Mouse (Mus musculus) myocyte (in vitro differentiated cells): ENCODE data around the gene Smad6. TPM values are rescaled to one million over a fixed set of nuclear protein-coding genes. Genes with fewer than 3 reads are reported as not detected.

ENCODE experiments used
- H3K27me3 ChIP-seq: one replicate; pipeline ENCODE4 v1.6.1; 2011; ENCODE audit not compliant: control insufficient read depth, insufficient read depth, insufficient read length
- H3K36me3 ChIP-seq: one replicate; pipeline ENCODE4 v1.6.1; 2011; ENCODE audit not compliant: control insufficient read depth, insufficient read depth
- H3K4me2 ChIP-seq: one replicate; pipeline ENCODE4 v1.6.1; 2011; ENCODE audit warnings: low read depth, control low read depth
- H3K4me3 ChIP-seq: one replicate; pipeline ENCODE4 v1.5.1; 2011; ENCODE audit warnings: mild to moderate bottlenecking, control low read depth, moderate library complexity
- H3K79me2 ChIP-seq: one replicate; pipeline ENCODE4 v1.6.1; 2011; ENCODE audit not compliant: control insufficient read depth, insufficient read depth
- H3ac ChIP-seq: one replicate; pipeline ENCODE4 v1.6.1; 2011; ENCODE audit not compliant: control insufficient read depth, insufficient read length
- CEBPB ChIP-seq: IDR thresholded peaks from 2 replicates; pipeline ENCODE4 v1.6.1; 2011; ENCODE audit warnings: mild to moderate bottlenecking, moderate library complexity; ENCODE audit not compliant: poor library complexity, insufficient read depth, severe bottlenecking
- E2F4 ChIP-seq: IDR thresholded peaks from one replicate; pipeline ENCODE4 v1.6.1; 2011; ENCODE audit warnings: mild to moderate bottlenecking, control low read depth, moderate library complexity; ENCODE audit not compliant: insufficient read depth
- MAX ChIP-seq: IDR thresholded peaks from one replicate; pipeline ENCODE4 v1.6.1; 2011; ENCODE audit warnings: low read depth, mild to moderate bottlenecking, control low read depth
- MYOD1 ChIP-seq, 3 experiments: IDR thresholded peaks; one replicate each; pipeline ENCODE4 v1.6.1; 2011; ENCODE audit warnings: control low read depth in 2 of 3, low read depth in 2 of 3, mild to moderate bottlenecking in 2 of 3, moderate library complexity in 1 of 3; ENCODE audit not compliant: insufficient read length in 2 of 3, control insufficient read depth in 1 of 3
- MYOG ChIP-seq, 3 experiments: IDR thresholded peaks; one replicate each; pipeline ENCODE4 v1.6.1; 2011; ENCODE audit warnings: control low read depth in 2 of 3, low read depth in 2 of 3, mild to moderate bottlenecking in 2 of 3; ENCODE audit not compliant: insufficient read length in 2 of 3, control insufficient read depth in 1 of 3, insufficient read depth in 1 of 3
- POLR2A ChIP-seq: IDR thresholded peaks from one replicate; pipeline ENCODE4 v1.6.1; 2011; ENCODE audit warnings: low read depth, mild to moderate bottlenecking, control low read depth, moderate library complexity; ENCODE audit not compliant: insufficient read length
- POLR2AphosphoS2 ChIP-seq: IDR thresholded peaks from one replicate; pipeline ENCODE4 v1.6.1; 2011; ENCODE audit warnings: low read depth, control low read depth; ENCODE audit not compliant: insufficient read length
- REST ChIP-seq: IDR thresholded peaks from one replicate; pipeline ENCODE4 v1.6.1; 2011; ENCODE audit warnings: mild to moderate bottlenecking, control low read depth, moderate library complexity; ENCODE audit not compliant: insufficient read depth, insufficient read length
- SRF ChIP-seq: IDR thresholded peaks from one replicate; pipeline ENCODE4 v1.6.1; 2011; ENCODE audit warnings: low read depth; ENCODE audit not compliant: control insufficient read depth, insufficient read length
- TCF12 ChIP-seq: IDR thresholded peaks from one replicate; pipeline ENCODE4 v1.6.1; 2011; ENCODE audit warnings: mild to moderate bottlenecking, control low read depth; ENCODE audit not compliant: poor library complexity, insufficient read depth, severe bottlenecking
- TCF3 ChIP-seq: IDR thresholded peaks from one replicate; pipeline ENCODE4 v1.6.1; 2011; ENCODE audit warnings: low read depth, control low read depth; ENCODE audit not compliant: insufficient read length
- USF1 ChIP-seq: IDR thresholded peaks from one replicate; pipeline ENCODE4 v1.6.1; 2011; ENCODE audit warnings: low read depth, mild to moderate bottlenecking, control low read depth, moderate library complexity
- polyA plus RNA-seq: library from polyadenylated mRNA; unstranded; fragments of >200 nt; fragmentation: generic; extraction: Trizol; gene quantifications from one replicate; pipeline ENCODE4 v1.2.1, GENCODE M21; 2012; ENCODE audit warnings: missing spikeins

The Smad6 gene
- polyA plus RNA-seq, 1 experiment = 1.5 TPM

- Histone ChIP-seq H3K27me3 (no peaks in the 10 kb centered on the region), H3K36me3 (no peaks in the 10 kb centered on the region), H3K4me2 (peak overlapping the region; percentile 98), H3ac (peak overlapping the region; percentile 71), H3K79me2 (no peaks in the 10 kb centered on the region), H3K4me3 (peak overlapping the region; percentile 39)
- TF ChIP-seq MYOD1 (IDR thresholded peaks at IDR 0.05; ENCODE audit: control insufficient read depth in 1 of 3, insufficient read length in 2 of 3, low read depth in 2 of 3) (no peak), E2F4 (peak; percentile 25)
These were observed 474 bp downstream of the Smad6 start for GRCm38 (mm10) chr9:64021319-64021850.

GRCm38 (mm10) chr9:64020606-64021318 is 1.1 kb downstream of the Smad6 start:
- TF ChIP-seq USF1 = no peak
- TF ChIP-seq POLR2AphosphoS2 = no peak
- no peak for TF ChIP-seq POLR2A
- TF ChIP-seq CEBPB = no peak
- TF ChIP-seq MYOG (IDR thresholded peaks at IDR 0.05; ENCODE audit: control insufficient read depth in 1 of 3, insufficient read depth in 1 of 3, insufficient read length in 2 of 3, low read depth in 2 of 3) = no peak
- TF ChIP-seq MAX = no peak
- TF ChIP-seq REST = no peak
- TF ChIP-seq E2F4 = no peak
- no peak for TF ChIP-seq MYOD1 (IDR thresholded peaks at IDR 0.05; ENCODE audit: control insufficient read depth in 1 of 3, insufficient read length in 2 of 3, low read depth in 2 of 3)
- no peak for TF ChIP-seq SRF
- no peak for TF ChIP-seq TCF3
- TF ChIP-seq TCF12 = no peak
- Histone ChIP-seq H3K4me2 (peak overlapping the region; percentile 98), H3K27me3 (no peaks in the 10 kb centered on the region), H3K79me2 (no peaks in the 10 kb centered on the region), H3ac (peak overlapping the region; percentile 71), H3K4me3 (peak overlapping the region; percentile 39), H3K36me3 (no peaks in the 10 kb centered on the region)

GRCm38 (mm10) chr9:64020171-64020605 is 1.7 kb downstream of the Smad6 start:
- Histone ChIP-seq H3ac (peak overlapping the region; percentile 71), H3K27me3 (no peaks in the 10 kb centered on the region), H3K36me3 (no peaks in the 10 kb centered on the region), H3K4me3 (peak overlapping the region; percentile 39), H3K4me2 (peak overlapping the region; percentile 98), H3K79me2 (no peaks in the 10 kb centered on the region)
- TF ChIP-seq MYOD1 (IDR thresholded peaks at IDR 0.05; ENCODE audit: control insufficient read depth in 1 of 3, insufficient read length in 2 of 3, low read depth in 2 of 3) (peak in 1 of 3 experiments; percentile 77), MYOG (IDR thresholded peaks at IDR 0.05; ENCODE audit: control insufficient read depth in 1 of 3, insufficient read depth in 1 of 3, insufficient read length in 2 of 3, low read depth in 2 of 3) (peak in 2 of 3 experiments; percentile 41 to 57), POLR2A (peak; percentile 54), POLR2AphosphoS2 (no peak)

GRCm38 (mm10) chr9:64019036-64019886 is 2.6 kb downstream of the Smad6 start:
- Histone ChIP-seq H3ac (peak overlapping the region; percentile 71), H3K27me3 (no peaks in the 10 kb centered on the region), H3K4me2 (peak overlapping the region; percentile 98), H3K4me3 (peak overlapping the region; percentile 39), H3K36me3 (no peaks in the 10 kb centered on the region), H3K79me2 (no peaks in the 10 kb centered on the region)
- no peak for TF ChIP-seq MYOG (IDR thresholded peaks at IDR 0.05; ENCODE audit: control insufficient read depth in 1 of 3, insufficient read depth in 1 of 3, insufficient read length in 2 of 3, low read depth in 2 of 3)
- TF ChIP-seq E2F4 = no peak
- TF ChIP-seq MYOD1 (IDR thresholded peaks at IDR 0.05; ENCODE audit: control insufficient read depth in 1 of 3, insufficient read length in 2 of 3, low read depth in 2 of 3) = no peak
- TF ChIP-seq POLR2A = no peak
- no peak for TF ChIP-seq TCF3
- TF ChIP-seq TCF12 = no peak
- TF ChIP-seq CEBPB = no peak
